8 mouse cellular contexts compared by ENCODE assay signal in the genomic region with DNA sequence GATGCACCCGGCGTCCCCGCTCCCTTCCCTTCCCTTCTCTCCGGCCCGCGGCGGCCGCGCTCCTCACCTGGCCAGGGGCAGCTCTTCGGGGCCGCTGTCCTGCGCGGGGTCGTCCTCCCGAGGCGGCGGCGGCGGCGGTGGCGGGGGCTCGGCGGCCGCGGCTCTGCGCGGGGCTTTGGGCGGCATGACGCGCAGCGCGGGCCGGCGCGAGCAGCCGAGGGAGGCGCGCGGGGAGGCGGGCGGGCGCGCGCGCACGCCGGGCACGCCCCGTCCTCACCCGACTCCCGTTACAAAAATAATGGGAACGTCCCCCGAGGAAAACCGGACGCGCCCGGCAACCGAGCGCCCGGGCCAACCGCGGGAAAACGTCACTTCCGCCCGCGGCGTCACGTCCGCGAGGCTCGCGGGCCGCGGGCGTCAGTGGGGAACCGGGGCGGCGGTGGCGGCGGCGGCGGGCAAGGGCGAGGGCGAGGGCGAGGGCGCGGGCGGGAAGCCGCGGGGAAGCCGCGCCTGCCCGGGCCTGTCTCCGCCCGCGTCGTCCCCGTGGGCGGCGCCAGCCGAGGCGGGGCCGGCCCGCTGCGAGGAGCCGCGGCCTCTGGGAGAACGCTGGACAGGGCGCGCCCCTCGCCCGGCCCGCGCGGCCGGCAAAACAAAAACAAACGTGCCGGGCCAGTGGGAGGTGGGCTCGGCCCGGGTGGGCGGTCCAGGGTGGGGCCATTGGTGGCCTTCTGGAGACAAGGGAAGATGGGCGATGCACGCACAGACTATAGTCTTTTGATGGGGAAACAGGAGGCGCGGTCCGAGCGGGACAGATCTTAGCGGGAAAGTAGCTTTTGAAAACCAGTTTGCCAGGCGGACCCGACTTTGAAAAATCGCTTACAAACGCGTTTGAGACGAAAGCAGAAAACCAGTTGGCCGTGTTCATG. TPM values are rescaled to one million over a fixed set of nuclear protein-coding genes. Genes with fewer than 3 reads are reported as not detected.
DNase-seq lines count a peak whose midpoint lies in the region; ATAC-seq and TF ChIP-seq lines count a peak whose summit lies in the region.

Rb1 (minus strand) TSS at position 367 of the 926 bp plus-strand sequence.

- H3K4me1 ChIP-seq in forebrain, embryonic 12.5 days, result peaks cover 17% of the 10 kb centered on the region
- peaks cover 8% of the 10 kb centered on the region; the same call in 1 of the 2 replicates for H3K4me1 ChIP-seq in heart, postnatal 0 days (ENCODE audit: control insufficient read depth, insufficient read depth)
- peaks cover 23% of the 10 kb centered on the region for H3K4me1 ChIP-seq in liver, postnatal 0 days (ENCODE audit: insufficient read depth)
- peaks cover 29% of the 10 kb centered on the region for H3K4me1 ChIP-seq in neural tube, embryonic 13.5 days (replicated peaks)
- H3K4me1 ChIP-seq in testis, adult 2 months (ENCODE audit: control insufficient read depth, insufficient read depth, low read length), result peaks cover 7% of the 10 kb centered on the region

- DNase-seq in CD8-positive naive resting alpha-beta T cell, adult 2 months (ENCODE audit: low read depth in 2 of 2, low spot score in 2 of 2), result peak; percentile 62 to 65
- peak; percentile 54 for DNase-seq in c-Kit-positive CD71-negative TER-119-negative erythroid progenitor cells, embryonic 14.5 days (ENCODE audit: low read depth)
- peak; percentile 76 for DNase-seq in heart, postnatal 0 days (ENCODE audit: low spot score)
- DNase-seq in kidney, postnatal 4 days, result peak; percentile 84 to 90
- peak; percentile 90 for DNase-seq in liver, postnatal 0 days

- H3K9ac ChIP-seq in forebrain, embryonic 12.5 days, result peak within 1 kb of the TSS; percentile 92
- H3K9ac ChIP-seq in heart, postnatal 0 days (replicated peaks; ENCODE audit: low read depth, low read length), result peak within 1 kb of the TSS; percentile 90
- H3K9ac ChIP-seq in liver, postnatal 0 days (replicated peaks), result peak within 1 kb of the TSS; percentile 91
- peak within 1 kb of the TSS; percentile 96 for H3K9ac ChIP-seq in neural tube, embryonic 13.5 days

- peak within 1 kb of the TSS; percentile 81 for H3K4me2 ChIP-seq in forebrain, embryonic 12.5 days
- H3K4me2 ChIP-seq in heart, postnatal 0 days (ENCODE audit: low read depth, low read length), result peak within 1 kb of the TSS; percentile 95
- H3K4me2 ChIP-seq in liver, postnatal 0 days (ENCODE audit: low read depth, low read length), result peak within 1 kb of the TSS; percentile 85
- peak within 1 kb of the TSS; percentile 87 for H3K4me2 ChIP-seq in neural tube, embryonic 13.5 days

- WGBS in forebrain, embryonic 12.5 days, result under 1% methylated on average over 120 of the region's 135 CpGs
- under 1% methylated on average over 106 of the region's 135 CpGs for WGBS in heart, postnatal 0 days
- WGBS in liver, postnatal 0 days (ENCODE audit: insufficient replicate concordance), result under 1% methylated on average over 84 of the region's 135 CpGs
- WGBS in neural tube, embryonic 13.5 days, result under 1% methylated on average over 103 of the region's 135 CpGs

- H3K27ac ChIP-seq in forebrain, embryonic 12.5 days, result peak within 1 kb of the TSS; percentile 97
- peak within 1 kb of the TSS; percentile 96 for H3K27ac ChIP-seq in heart, postnatal 0 days (ENCODE audit: low read depth)
- peak within 1 kb of the TSS; percentile 98 for H3K27ac ChIP-seq in liver, postnatal 0 days (ENCODE audit: low read depth)
- H3K27ac ChIP-seq in neural tube, embryonic 13.5 days (replicated peaks), result peak within 1 kb of the TSS; percentile 98
- peak within 1 kb of the TSS; percentile 95 for H3K27ac ChIP-seq in testis, adult 2 months (ENCODE audit: control insufficient read depth, insufficient read depth, low read depth, low read length)

- ATAC-seq in forebrain, embryonic 12.5 days (ENCODE audit: low FRiP score), result peak; percentile 91
- ATAC-seq in heart, postnatal 0 days (ENCODE audit: insufficient read depth, low read depth), result peak; percentile 90
- ATAC-seq in liver, postnatal 0 days, result peak; percentile 89
- ATAC-seq in neural tube, embryonic 13.5 days (ENCODE audit: low read depth), result peak; percentile 86

- no peaks in the 10 kb centered on the region; the same call in 1 of the 2 replicates for H3K36me3 ChIP-seq in forebrain, embryonic 12.5 days (replicated peaks)
- H3K36me3 ChIP-seq in heart, postnatal 0 days (replicated peaks; ENCODE audit: control insufficient read depth, insufficient read depth, low read length), result no peaks in the 10 kb centered on the region
- H3K36me3 ChIP-seq in liver, postnatal 0 days (replicated peaks; ENCODE audit: insufficient read depth, low read length), result peaks cover 6% of the 10 kb centered on the region; the same call in 1 of the 2 replicates
- 0 out of 2 replicates have a peak, but pooled peaks cover 3% of the 10 kb centered on the region for H3K36me3 ChIP-seq in neural tube, embryonic 13.5 days
- H3K36me3 ChIP-seq in testis, adult 2 months (ENCODE audit: control insufficient read depth, insufficient read depth, low read length), result no peaks in the 10 kb centered on the region

- peak; percentile 57; the same call in 1 of the 2 replicates for TF ChIP-seq POLR2A in testis, adult 2 months (IDR thresholded peaks at IDR 0.05; ENCODE audit: control insufficient read depth, low read depth, low read length)

- no peak for TF ChIP-seq CTCF in heart, postnatal 0 days (IDR thresholded peaks at IDR 0.05; ENCODE audit: low read depth)
- TF ChIP-seq CTCF in liver, postnatal 0 days (IDR thresholded peaks at IDR 0.05; ENCODE audit: low read depth), result no peak
- no peak for TF ChIP-seq CTCF in testis, adult 2 months (IDR thresholded peaks at IDR 0.05; ENCODE audit: control insufficient read depth, insufficient read depth, insufficient replicate concordance, low read depth, low read length)

- no peak for TF ChIP-seq EP300 in heart, postnatal 0 days (IDR thresholded peaks at IDR 0.05; ENCODE audit: low read depth)
- no peak for TF ChIP-seq EP300 in liver, postnatal 0 days (IDR thresholded peaks at IDR 0.05; ENCODE audit: low read depth)

- H3K27me3 ChIP-seq in forebrain, embryonic 12.5 days, result no peaks in the 10 kb centered on the region
- H3K27me3 ChIP-seq in heart, postnatal 0 days (ENCODE audit: control insufficient read depth, insufficient read depth, low read length), result no peaks in the 10 kb centered on the region
- no peaks in the 10 kb centered on the region for H3K27me3 ChIP-seq in liver, postnatal 0 days (ENCODE audit: insufficient read depth, low read length)
- H3K27me3 ChIP-seq in neural tube, embryonic 13.5 days, result no peaks in the 10 kb centered on the region
- H3K27me3 ChIP-seq in testis, adult 2 months (ENCODE audit: control insufficient read depth, insufficient read depth, low read length), result no peaks in the 10 kb centered on the region

- H3K4me3 ChIP-seq in forebrain, embryonic 12.5 days (replicated peaks), result peak within 1 kb of the TSS; percentile 96
- H3K4me3 ChIP-seq in heart, postnatal 0 days (ENCODE audit: low read depth, low read length), result peak within 1 kb of the TSS; percentile 94
- peak within 1 kb of the TSS; percentile 91 for H3K4me3 ChIP-seq in liver, postnatal 0 days (ENCODE audit: low read depth, low read length)
- peak within 1 kb of the TSS; percentile 74 for H3K4me3 ChIP-seq in neural tube, embryonic 13.5 days
- peak within 1 kb of the TSS; percentile 96 for H3K4me3 ChIP-seq in testis, adult 2 months (ENCODE audit: control insufficient read depth, low read depth, low read length)

- no peaks in the 10 kb centered on the region for H3K9me3 ChIP-seq in forebrain, embryonic 12.5 days
- H3K9me3 ChIP-seq in heart, postnatal 0 days (replicated peaks; ENCODE audit: control insufficient read depth, low read length), result no peaks in the 10 kb centered on the region
- H3K9me3 ChIP-seq in liver, postnatal 0 days (ENCODE audit: low read length), result no peaks in the 10 kb centered on the region
- H3K9me3 ChIP-seq in neural tube, embryonic 13.5 days, result no peaks in the 10 kb centered on the region

RNA-seq across cellular contexts. Expression of gene Rb1, which starts in this region (rescaled TPM):
- polyA plus RNA-seq in forebrain, embryonic 12.5 days (2016; fragmentation: Nextera tagmentation; extraction: Ambion mirVana), result 30.4 and 31.4 TPM in 2 replicates
- 7.7 and 12.3 TPM in 2 replicates for total RNA-seq in heart, postnatal 0 days (2014; rRNA removed; ENCODE audit: low replicate concordance)
- polyA plus RNA-seq in heart, postnatal 0 days (2015; fragmentation: Nextera tagmentation; extraction: Ambion mirVana), result 9.1 and 10.5 TPM in 2 replicates
- 15.5 and 23.6 TPM in 2 replicates for polyA plus RNA-seq in liver, postnatal 0 days (2015; fragmentation: Nextera tagmentation; extraction: Ambion mirVana)
- polyA plus RNA-seq in neural tube, embryonic 13.5 days (2015; fragmentation: Nextera tagmentation; extraction: Ambion mirVana), result 22.7 and 25.4 TPM in 2 replicates
- 5.1 and 6.4 TPM in 2 replicates for polyA plus RNA-seq in testis, adult 2 months (2012; rRNA removed)

Comparison
In these comparisons a context has a peak if more than half of its experiments do, and no peak if none do; other contexts are left out.
1. Peak in every context shown above with its lines: DNase-seq, ATAC-seq, H3K4me3 ChIP-seq and H3K27ac ChIP-seq.